In the genomic region with DNA sequence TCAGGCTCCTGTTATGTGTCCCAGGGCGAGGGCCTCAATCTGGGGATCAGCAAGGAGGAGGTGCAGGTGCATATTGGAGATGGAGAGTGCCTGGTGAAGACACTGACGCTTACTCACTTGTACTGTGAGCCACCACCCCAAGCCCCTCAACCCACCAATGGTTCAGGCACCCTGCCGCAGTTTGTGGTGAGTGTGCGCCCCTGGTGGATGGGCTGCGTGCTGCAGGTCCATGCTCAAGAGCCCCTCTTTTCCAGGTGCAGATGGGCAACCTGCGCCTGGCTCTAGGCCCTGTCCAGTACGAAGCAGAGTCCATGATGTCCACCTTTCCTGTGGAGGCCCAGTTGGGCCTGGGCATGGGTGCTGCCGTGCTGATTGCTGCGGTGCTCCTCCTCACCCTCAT, we compare ENCODE assay signal across 10 mouse cellular contexts. TPM values are rescaled to one million over a fixed set of nuclear protein-coding genes. Genes with fewer than 3 reads are reported as not detected.
DNase-seq lines count a peak whose midpoint lies in the region; ATAC-seq and TF ChIP-seq lines count a peak whose summit lies in the region.
"Had no signal": no experiment of that assay in that cellular context is flagged by ENCODE, and none has a peak within 500 bp of the region (broad histone marks: within the 10 kb centered on the region; RNA-seq: fewer than 3 reads in every experiment).

No protein-coding gene starts in this region.

- H3K4me3 ChIP-seq in midbrain, postnatal 0 days (ENCODE audit: low read depth, low read length): no peak overlapping the region
- H3K4me3 ChIP-seq in midbrain, embryonic 16.5 days (ENCODE audit: low read depth, low read length): no peak overlapping the region
- H3K4me3 ChIP-seq: heart, embryonic 10.5 days; limb, embryonic 13.5 days had no signal

- intact Hi-C loops in gastrocnemius, postnatal 14 days (cut with DNase I; ENCODE audit: low total_unique reads): no loop called here

- no peak for ATAC-seq in midbrain, postnatal 0 days (ENCODE audit: low FRiP score)
- no peak for ATAC-seq in midbrain, embryonic 16.5 days
- ATAC-seq in granulocyte monocyte progenitor cell, adult 5-6 weeks (replicated peaks; ENCODE audit: poor library complexity, severe bottlenecking): peak; percentile 41; the same call in 1 of the 2 replicates

- peak; percentile 20 for DNase-seq in gastrocnemius, postnatal 10 days
- DNase-seq in gastrocnemius, postnatal 14 days: no peak
- DNase-seq in midbrain, postnatal 0 days (ENCODE audit: low spot score): no peak
- DNase-seq in thymus, postnatal 10 days (ENCODE audit: low spot score in 2 of 2): peak; percentile 25 to 36
- no peak for DNase-seq in frontal cortex, postnatal 36 days (ENCODE audit: low spot score in 2 of 2)
- DNase-seq in left cerebral cortex, adult 11 months (ENCODE audit: low spot score): no peak

- H3K9ac ChIP-seq in midbrain, postnatal 0 days (replicated peaks; ENCODE audit: low read length, poor library complexity, severe bottlenecking): no peak overlapping the region
- H3K9ac ChIP-seq in midbrain, embryonic 16.5 days (ENCODE audit: low read depth, low read length): no peak overlapping the region
- H3K9ac ChIP-seq: limb, embryonic 13.5 days had no signal

- peak; percentile 51 for TF ChIP-seq CTCF in midbrain, postnatal 0 days (IDR thresholded peaks at IDR 0.05)

- WGBS in midbrain, postnatal 0 days: 69% methylated on average over 9 of the region's 9 CpGs
- 54% methylated on average over 9 of the region's 9 CpGs for WGBS in midbrain, embryonic 16.5 days

- H3K4me2 ChIP-seq in midbrain, postnatal 0 days (ENCODE audit: low read depth, low read length, poor library complexity, severe bottlenecking): no peak overlapping the region
- H3K4me2 ChIP-seq in midbrain, embryonic 16.5 days (ENCODE audit: low read length): no peak overlapping the region
- H3K4me2 ChIP-seq: limb, embryonic 13.5 days had no signal

- H3K9me3 ChIP-seq in midbrain, postnatal 0 days (ENCODE audit: low read length): no peaks in the 10 kb centered on the region
- H3K9me3 ChIP-seq in midbrain, embryonic 16.5 days (replicated peaks; ENCODE audit: control insufficient read depth, low read length, poor library complexity, severe bottlenecking): no peaks in the 10 kb centered on the region
- H3K9me3 ChIP-seq: heart, embryonic 10.5 days; limb, embryonic 13.5 days had no signal

- H3K27ac ChIP-seq in midbrain, postnatal 0 days (ENCODE audit: low read depth, low read length): no peak overlapping the region
- no peak overlapping the region for H3K27ac ChIP-seq in midbrain, embryonic 16.5 days (ENCODE audit: low read length)
- H3K27ac ChIP-seq: heart, embryonic 10.5 days; limb, embryonic 13.5 days had no signal

- H3K36me3 ChIP-seq in midbrain, postnatal 0 days (ENCODE audit: insufficient read depth, low read length): no peaks in the 10 kb centered on the region
- H3K36me3 ChIP-seq in midbrain, embryonic 16.5 days (ENCODE audit: control insufficient read depth, insufficient read depth, low read length): no peaks in the 10 kb centered on the region
- H3K36me3 ChIP-seq: heart, embryonic 10.5 days; limb, embryonic 13.5 days had no signal

- no peaks in the 10 kb centered on the region for H3K27me3 ChIP-seq in midbrain, postnatal 0 days (ENCODE audit: insufficient read depth, low read length)
- no peaks in the 10 kb centered on the region for H3K27me3 ChIP-seq in midbrain, embryonic 16.5 days (ENCODE audit: control insufficient read depth, insufficient read depth, low read depth, low read length)
- H3K27me3 ChIP-seq: limb, embryonic 13.5 days had no signal

- H3K4me1 ChIP-seq in midbrain, postnatal 0 days (ENCODE audit: insufficient read depth, low read length): no peaks in the 10 kb centered on the region
- no peaks in the 10 kb centered on the region for H3K4me1 ChIP-seq in midbrain, embryonic 16.5 days (ENCODE audit: control insufficient read depth, insufficient read depth, low read length)
- H3K4me1 ChIP-seq: heart, embryonic 10.5 days; limb, embryonic 13.5 days had no signal

RNA-seq across cellular contexts. Expression of a gene that starts 6.9 kb away (rescaled TPM):
- 100 to 1,000 TPM in 1 of 2 experiments, 10 to 100 TPM in 1; 88.6 to 116 TPM for total RNA-seq in gastrocnemius, postnatal 10 days (2021)
- 10 to 100 TPM; 66.3 to 93.3 TPM for total RNA-seq in gastrocnemius, postnatal 14 days (2021)
- 0.09 and 0.49 TPM in 2 replicates for total RNA-seq in midbrain, postnatal 0 days (2014; rRNA removed)
- 2.1 and 2.4 TPM in 2 replicates for polyA plus RNA-seq in midbrain, postnatal 0 days (2015; fragmentation: Nextera tagmentation; extraction: Ambion mirVana)
- 2.0 and 2.4 TPM in 2 replicates for polyA plus RNA-seq in midbrain, embryonic 16.5 days (2015; fragmentation: Nextera tagmentation; extraction: Ambion mirVana)
- not detected in 2 replicates for total RNA-seq in granulocyte monocyte progenitor cell, adult 5-6 weeks (2014; fragmentation: Nextera tagmentation)
- not detected in 2 replicates for total RNA-seq in granulocyte monocyte progenitor cell, adult 5-6 weeks (2017)

RNA-seq across cellular contexts. Expression of a gene that starts 10.4 kb away (rescaled TPM):
- 1 to 10 TPM; 1.7 to 2.2 TPM for total RNA-seq in gastrocnemius, postnatal 10 days (2021)
- 1 to 10 TPM; 1.2 to 1.8 TPM for total RNA-seq in gastrocnemius, postnatal 14 days (2021)
- 1.5 and 4.0 TPM in 2 replicates for total RNA-seq in midbrain, postnatal 0 days (2014; rRNA removed)
- 0.58 and 0.61 TPM in 2 replicates for polyA plus RNA-seq in midbrain, postnatal 0 days (2015; fragmentation: Nextera tagmentation; extraction: Ambion mirVana)
- 0.25 and 0.40 TPM in 2 replicates for polyA plus RNA-seq in midbrain, embryonic 16.5 days (2015; fragmentation: Nextera tagmentation; extraction: Ambion mirVana)
- not detected in 2 replicates for total RNA-seq in granulocyte monocyte progenitor cell, adult 5-6 weeks (2014; fragmentation: Nextera tagmentation)
- 0.13 and 0.57 TPM in 2 replicates for total RNA-seq in granulocyte monocyte progenitor cell, adult 5-6 weeks (2017)

RNA-seq across cellular contexts. Expression of a gene that starts 19.4 kb away (rescaled TPM):
- total RNA-seq in gastrocnemius, postnatal 10 days (2021): 100 to 1,000 TPM; 272 to 320 TPM
- 100 to 1,000 TPM; 305 to 363 TPM for total RNA-seq in gastrocnemius, postnatal 14 days (2021)
- 207 and 236 TPM in 2 replicates for total RNA-seq in midbrain, postnatal 0 days (2014; rRNA removed)
- polyA plus RNA-seq in midbrain, postnatal 0 days (2015; fragmentation: Nextera tagmentation; extraction: Ambion mirVana): 218 and 245 TPM in 2 replicates
- polyA plus RNA-seq in midbrain, embryonic 16.5 days (2015; fragmentation: Nextera tagmentation; extraction: Ambion mirVana): 232 and 252 TPM in 2 replicates
- 290 and 324 TPM in 2 replicates for total RNA-seq in granulocyte monocyte progenitor cell, adult 5-6 weeks (2014; fragmentation: Nextera tagmentation)
- 213 and 240 TPM in 2 replicates for total RNA-seq in granulocyte monocyte progenitor cell, adult 5-6 weeks (2017)

RNA-seq across cellular contexts. Expression of a gene that starts 19.6 kb away (rescaled TPM):
- 100 to 1,000 TPM; 106 to 110 TPM for total RNA-seq in gastrocnemius, postnatal 10 days (2021)
- total RNA-seq in gastrocnemius, postnatal 14 days (2021): 10 to 100 TPM; 83.7 to 89.5 TPM
- 99.8 and 115 TPM in 2 replicates for total RNA-seq in midbrain, postnatal 0 days (2014; rRNA removed)
- polyA plus RNA-seq in midbrain, postnatal 0 days (2015; fragmentation: Nextera tagmentation; extraction: Ambion mirVana): 166 and 184 TPM in 2 replicates
- 126 and 131 TPM in 2 replicates for polyA plus RNA-seq in midbrain, embryonic 16.5 days (2015; fragmentation: Nextera tagmentation; extraction: Ambion mirVana)
- 623 and 635 TPM in 2 replicates for total RNA-seq in granulocyte monocyte progenitor cell, adult 5-6 weeks (2014; fragmentation: Nextera tagmentation)
- 345 and 370 TPM in 2 replicates for total RNA-seq in granulocyte monocyte progenitor cell, adult 5-6 weeks (2017)

RNA-seq across cellular contexts. Expression of a gene that starts 50.9 kb away (rescaled TPM):
- total RNA-seq in gastrocnemius, postnatal 10 days (2021): 10 to 100 TPM; 21.8 to 24.7 TPM
- total RNA-seq in gastrocnemius, postnatal 14 days (2021): 10 to 100 TPM; 22.2 to 22.9 TPM
- total RNA-seq in midbrain, postnatal 0 days (2014; rRNA removed): 16.7 and 19.2 TPM in 2 replicates
- 7.9 and 9.0 TPM in 2 replicates for polyA plus RNA-seq in midbrain, postnatal 0 days (2015; fragmentation: Nextera tagmentation; extraction: Ambion mirVana)
- 10.4 and 11.1 TPM in 2 replicates for polyA plus RNA-seq in midbrain, embryonic 16.5 days (2015; fragmentation: Nextera tagmentation; extraction: Ambion mirVana)
- 61.0 and 61.6 TPM in 2 replicates for total RNA-seq in granulocyte monocyte progenitor cell, adult 5-6 weeks (2014; fragmentation: Nextera tagmentation)
- 19.5 and 26.1 TPM in 2 replicates for total RNA-seq in granulocyte monocyte progenitor cell, adult 5-6 weeks (2017)

Comparison
In these comparisons a context has a peak if more than half of its experiments do, and no peak if none do; other contexts are left out.
1. DNase-seq: peak in gastrocnemius, postnatal 10 days (single experiment) and thymus, postnatal 10 days (2 of 2); none in gastrocnemius, postnatal 14 days (single experiment), midbrain, postnatal 0 days (single experiment), frontal cortex, postnatal 36 days (0 of 2) and left cerebral cortex, adult 11 months (single experiment).
2. RNA of a gene that starts 6.9 kb away (total RNA-seq): 88.6 to 116 TPM in gastrocnemius, postnatal 10 days and 66.3 to 93.3 TPM in gastrocnemius, postnatal 14 days; 0.09 to 0.49 TPM in midbrain, postnatal 0 days and not detected in granulocyte monocyte progenitor cell, adult 5-6 weeks; every median in the first group is over 10 times any median in the second.